Mouse (Mus musculus): ENCODE data around the gene Zfp503. TPM values are rescaled to one million over a fixed set of nuclear protein-coding genes. Genes with fewer than 3 reads are reported as not detected.
A peak's percentile ranks its signal among the peaks of the same experiment; 100 is the strongest.

The Zfp503 gene
- polyA plus RNA-seq, 1 experiment from 2014 or later = 11.6 TPM

GRCm38 (mm10) chr14:21983311-21983949 lies 6.0 kb downstream of the Zfp503 start:
- Histone ChIP-seq H3K4me3 (replicated peaks; ENCODE audit: low read length) (peak overlapping the region; percentile 80), H3K4me1 (replicated peaks; ENCODE audit: control insufficient read depth, insufficient read depth, low read length) (peaks cover 20% of the 10 kb centered on the region; the same call in 1 of the 2 replicates), H3K9me3 (ENCODE audit: control insufficient read depth, low read length) (no peaks in the 10 kb centered on the region), H3K27ac (peak overlapping the region; percentile 81), H3K9ac (peak overlapping the region; percentile 78), H3K4me2 (replicated peaks) (peak overlapping the region; percentile 84), H3K27me3 (ENCODE audit: control insufficient read depth, insufficient read depth, low read length) (0 out of 2 replicates have a peak, but pooled peaks cover 5% of the 10 kb centered on the region), H3K36me3 (replicated peaks; ENCODE audit: control insufficient read depth, insufficient read depth) (peaks cover 10% of the 10 kb centered on the region; the same call in 1 of the 2 replicates)
- 1% methylated on average over 22 of the region's 22 CpGs for WGBS
- peak; percentile 57 for DNase-seq (ENCODE audit: low spot score)
- ATAC-seq (ENCODE audit: low FRiP score) = no peak

- Histone ChIP-seq H3K4me2 (replicated peaks) (peak overlapping the region; percentile 84), H3K27ac (peak overlapping the region; percentile 81), H3K4me1 (replicated peaks; ENCODE audit: control insufficient read depth, insufficient read depth, low read length) (peaks cover 20% of the 10 kb centered on the region; the same call in 1 of the 2 replicates), H3K9me3 (ENCODE audit: control insufficient read depth, low read length) (no peaks in the 10 kb centered on the region), H3K27me3 (ENCODE audit: control insufficient read depth, insufficient read depth, low read length) (0 out of 2 replicates have a peak, but pooled peaks cover 5% of the 10 kb centered on the region), H3K4me3 (replicated peaks; ENCODE audit: low read length) (peak overlapping the region; percentile 80), H3K36me3 (replicated peaks; ENCODE audit: control insufficient read depth, insufficient read depth) (peaks cover 10% of the 10 kb centered on the region; the same call in 1 of the 2 replicates), H3K9ac (peak overlapping the region; percentile 78)
- WGBS = 4% methylated on average over 38 of the region's 38 CpGs
- DNase-seq (ENCODE audit: low spot score) (no peak), ATAC-seq (ENCODE audit: low FRiP score) (no peak)
Observed at GRCm38 (mm10) chr14:21982592-21983310, 6.7 kb downstream of the Zfp503 start.

- Histone ChIP-seq H3K9ac (peak overlapping the region; percentile 78), H3K9me3 (ENCODE audit: control insufficient read depth, low read length) (no peaks in the 10 kb centered on the region), H3K36me3 (replicated peaks; ENCODE audit: control insufficient read depth, insufficient read depth) (peaks cover 10% of the 10 kb centered on the region; the same call in 1 of the 2 replicates), H3K4me1 (replicated peaks; ENCODE audit: control insufficient read depth, insufficient read depth, low read length) (peaks cover 20% of the 10 kb centered on the region; the same call in 1 of the 2 replicates), H3K27me3 (ENCODE audit: control insufficient read depth, insufficient read depth, low read length) (0 out of 2 replicates have a peak, but pooled peaks cover 5% of the 10 kb centered on the region), H3K27ac (peak overlapping the region; percentile 81), H3K4me2 (replicated peaks) (peak overlapping the region; percentile 84), H3K4me3 (replicated peaks; ENCODE audit: low read length) (peak overlapping the region; percentile 80)
- 12% methylated on average over 14 of the region's 14 CpGs for WGBS
- DNase-seq (ENCODE audit: low spot score) (no peak), ATAC-seq (ENCODE audit: low FRiP score) (no peak)
Observed at GRCm38 (mm10) chr14:21982096-21982591, 7.3 kb downstream of the Zfp503 start.

GRCm38 (mm10) chr14:21981462-21981861 lies 7.9 kb downstream of the Zfp503 start:
- H3K36me3 ChIP-seq (replicated peaks; ENCODE audit: control insufficient read depth, insufficient read depth) = peaks cover 10% of the 10 kb centered on the region; the same call in 1 of the 2 replicates
- H3K9ac ChIP-seq = 0 out of 2 replicates have a peak overlapping the region, but pooled peaks have one; percentile 24
- no peak overlapping the region for H3K4me3 ChIP-seq (replicated peaks; ENCODE audit: low read length)
- DNase-seq (ENCODE audit: low spot score) (peak; percentile 83), ATAC-seq (ENCODE audit: low FRiP score) (peak; percentile 75)
- peaks cover 20% of the 10 kb centered on the region; the same call in 1 of the 2 replicates for H3K4me1 ChIP-seq (replicated peaks; ENCODE audit: control insufficient read depth, insufficient read depth, low read length)
- H3K27ac ChIP-seq = peak overlapping the region; percentile 46; the same call in 1 of the 2 replicates
- H3K9me3 ChIP-seq (ENCODE audit: control insufficient read depth, low read length) = no peaks in the 10 kb centered on the region; the same call in 1 of the 2 replicates
- peak overlapping the region; percentile 84 for H3K4me2 ChIP-seq (replicated peaks)
- 0 out of 2 replicates have a peak, but pooled peaks cover 5% of the 10 kb centered on the region for H3K27me3 ChIP-seq (ENCODE audit: control insufficient read depth, insufficient read depth, low read length)
- under 1% methylated on average over 21 of the region's 22 CpGs for WGBS

GRCm38 (mm10) chr14:21968978-21969377 lies 20.4 kb downstream of the Zfp503 start:
- 12% methylated on average over 4 of the region's 4 CpGs for WGBS
- ATAC-seq (ENCODE audit: low FRiP score) = peak; percentile 46; the same call in 1 of the 2 replicates
- no peaks in the 10 kb centered on the region for H3K9me3 ChIP-seq (ENCODE audit: control insufficient read depth, low read length)

GRCm38 (mm10) chr14:21967375-21968010 lies 21.9 kb downstream of the Zfp503 start:
- H3K27ac ChIP-seq = no peak overlapping the region
- no peaks in the 10 kb centered on the region for H3K36me3 ChIP-seq (replicated peaks; ENCODE audit: control insufficient read depth, insufficient read depth)
- no peak overlapping the region for H3K4me3 ChIP-seq (replicated peaks; ENCODE audit: low read length)
- no peak overlapping the region for H3K4me2 ChIP-seq (replicated peaks)
- WGBS = 26% methylated on average over 12 of the region's 12 CpGs
- no peaks in the 10 kb centered on the region for H3K27me3 ChIP-seq (ENCODE audit: control insufficient read depth, insufficient read depth, low read length)
- ATAC-seq (ENCODE audit: low FRiP score) = peak; percentile 64; the same call in 1 of the 2 replicates
- DNase-seq (ENCODE audit: low spot score) = peak; percentile 48
- H3K9ac ChIP-seq = no peak overlapping the region
- H3K4me1 ChIP-seq (replicated peaks; ENCODE audit: control insufficient read depth, insufficient read depth, low read length) = peaks cover 14% of the 10 kb centered on the region
- no peaks in the 10 kb centered on the region for H3K9me3 ChIP-seq (ENCODE audit: control insufficient read depth, low read length)

More at GRCm38 (mm10) chr14:21968978-21969377, 20.4 kb downstream of the Zfp503 start:
- Histone ChIP-seq H3K36me3 (replicated peaks; ENCODE audit: control insufficient read depth, insufficient read depth) (no peaks in the 10 kb centered on the region), H3K4me1 (replicated peaks; ENCODE audit: control insufficient read depth, insufficient read depth, low read length) (peaks cover 7% of the 10 kb centered on the region; the same call in 1 of the 2 replicates), H3K9ac (no peak overlapping the region), H3K4me3 (replicated peaks; ENCODE audit: low read length) (no peak overlapping the region), H3K27ac (no peak overlapping the region), H3K4me2 (replicated peaks) (no peak overlapping the region), H3K27me3 (ENCODE audit: control insufficient read depth, insufficient read depth, low read length) (no peaks in the 10 kb centered on the region)
- DNase-seq (ENCODE audit: low spot score) = peak; percentile 73

- no peak overlapping the region for H3K27ac ChIP-seq
- 34% methylated on average over 4 of the region's 5 CpGs for WGBS
- H3K9ac ChIP-seq = no peak overlapping the region
- DNase-seq (ENCODE audit: low spot score) (no peak), ATAC-seq (ENCODE audit: low FRiP score) (no peak)
- H3K4me2 ChIP-seq (replicated peaks) = no peak overlapping the region
- H3K4me3 ChIP-seq (replicated peaks; ENCODE audit: low read length) = no peak overlapping the region
- H3K27me3 ChIP-seq (ENCODE audit: control insufficient read depth, insufficient read depth, low read length) = no peaks in the 10 kb centered on the region
- H3K4me1 ChIP-seq (replicated peaks; ENCODE audit: control insufficient read depth, insufficient read depth, low read length) = peaks cover 15% of the 10 kb centered on the region
- no peaks in the 10 kb centered on the region for H3K36me3 ChIP-seq (replicated peaks; ENCODE audit: control insufficient read depth, insufficient read depth)
- H3K9me3 ChIP-seq (ENCODE audit: control insufficient read depth, low read length) = no peaks in the 10 kb centered on the region
Observed at GRCm38 (mm10) chr14:21966276-21966675, 23.1 kb downstream of the Zfp503 start.

- peaks cover 19% of the 10 kb centered on the region for H3K4me1 ChIP-seq (replicated peaks; ENCODE audit: control insufficient read depth, insufficient read depth, low read length)
- H3K9me3 ChIP-seq (ENCODE audit: control insufficient read depth, low read length) = no peaks in the 10 kb centered on the region
- WGBS = 34% methylated on average over 22 of the region's 22 CpGs
- H3K27me3 ChIP-seq (ENCODE audit: control insufficient read depth, insufficient read depth, low read length) = no peaks in the 10 kb centered on the region
- H3K27ac ChIP-seq = peak overlapping the region; percentile 33; the same call in 1 of the 2 replicates
- ATAC-seq (ENCODE audit: low FRiP score) (no peak), DNase-seq (ENCODE audit: low spot score) (peak; percentile 51)
- peak overlapping the region; percentile 37 for H3K4me2 ChIP-seq (replicated peaks)
- H3K9ac ChIP-seq = no peak overlapping the region; the same call in 1 of the 2 replicates
- H3K36me3 ChIP-seq (replicated peaks; ENCODE audit: control insufficient read depth, insufficient read depth) = no peaks in the 10 kb centered on the region
- no peak overlapping the region for H3K4me3 ChIP-seq (replicated peaks; ENCODE audit: low read length)
Observed at GRCm38 (mm10) chr14:21962381-21963050, 26.9 kb downstream of the Zfp503 start.

Data from hindbrain, embryonic 14.5 days (tissue).